Mouse (Mus musculus) kidney, embryonic 14.5 days (tissue): Measurements from ENCODE around the gene Mup20. TPM values are rescaled to one million over a fixed set of nuclear protein-coding genes. Genes with fewer than 3 reads are reported as not detected.
"Not testable (repeated sequence)": the region's sequence is repeated elsewhere in the genome, so short reads cannot be mapped to it uniquely, and the experiment has no call there.

ENCODE experiments used
- ATAC-seq: fragments of 200-750 bp; cut with Nextera tagmentation; 2 replicates; pipeline ENCODE4 v1.8.0; 2017; ENCODE audit warnings: moderate number of reproducible peaks, mild to moderate bottlenecking, moderate TSS enrichment, moderate library complexity; ENCODE audit not compliant: low FRiP score, low TSS enrichment
- H3K27ac ChIP-seq: fragments of 300-500 bp; sonication (generic); 2 replicates; pipeline ENCODE4 v1.5.1; 2014; ENCODE audit warnings: low read depth, mild to moderate bottlenecking, low read length, moderate library complexity, mixed read lengths
- H3K27me3 ChIP-seq: fragments of 300-500 bp; sonication (generic); 2 replicates; pipeline ENCODE4 v1.6.1; 2014; ENCODE audit warnings: mild to moderate bottlenecking, low read length; ENCODE audit not compliant: control insufficient read depth, insufficient read depth
- H3K36me3 ChIP-seq: fragments of 300-500 bp; sonication (generic); 2 replicates; pipeline ENCODE4 v1.6.1; 2014; ENCODE audit warnings: low read length, mixed read lengths; ENCODE audit not compliant: control insufficient read depth, insufficient read depth
- H3K4me1 ChIP-seq: fragments of 300-500 bp; sonication (generic); 2 replicates; pipeline ENCODE4 v1.6.1; 2014; ENCODE audit warnings: low read length, mixed read lengths; ENCODE audit not compliant: control insufficient read depth, insufficient read depth
- H3K4me2 ChIP-seq: fragments of 300-500 bp; sonication (generic); replicated peaks from 2 replicates; pipeline ENCODE4 v1.6.1; 2014; ENCODE audit warnings: low read depth, mild to moderate bottlenecking, low read length
- H3K4me3 ChIP-seq: fragments of 300-500 bp; sonication (generic); 2 replicates; pipeline ENCODE4 v1.5.1; 2014; ENCODE audit warnings: mild to moderate bottlenecking, low read length
- H3K9ac ChIP-seq: fragments of 300-500 bp; sonication (generic); 2 replicates; pipeline ENCODE4 v1.6.1; 2014; ENCODE audit warnings: low read depth, mild to moderate bottlenecking, low read length, moderate library complexity
- H3K9me3 ChIP-seq: fragments of 300-500 bp; sonication (generic); 2 replicates; pipeline ENCODE4 v1.6.1; 2016; ENCODE audit warnings: low read length; ENCODE audit not compliant: control insufficient read depth
- WGBS: fragments of 180-500 bp; shearing (Covaris S2); extraction: QIAGEN DNeasy Blood & Tissue Kit; methylation state at CpG from one replicate; pipeline ENCODE4 v1.1.7; 2014; 5-methylcytosine and 5-hydroxymethylcytosine counted together
- polyA plus RNA-seq: library from polyadenylated mRNA; unstranded; fragments of >200 nt; fragmentation: Nextera tagmentation; extraction: Ambion mirVana; gene quantifications from 2 replicates; pipeline ENCODE4 v1.2.1, GENCODE M21; 2014

The Mup20 gene
- polyA plus RNA-seq, 1 experiment from 2014 or later, result not detected

DNA sequence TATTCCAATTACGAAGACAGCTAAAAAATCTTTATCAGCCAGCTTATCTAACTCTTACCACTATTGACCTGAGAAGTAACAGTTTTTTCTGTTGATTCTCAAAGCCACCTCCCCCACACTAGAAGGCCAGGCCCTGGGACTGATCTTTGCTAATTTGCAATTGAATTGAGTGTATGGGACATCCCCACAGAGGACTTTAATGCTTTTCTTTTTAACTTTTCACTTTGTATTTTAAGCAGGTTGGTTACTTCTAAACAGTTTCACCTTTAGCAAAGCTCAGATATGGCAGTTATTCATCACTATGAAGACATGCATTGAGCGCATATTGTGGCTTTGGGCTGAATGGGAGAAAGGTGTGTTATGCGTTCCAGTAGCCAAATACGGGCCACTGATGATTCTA is 30.3 kb downstream of the Mup20 start:
- Histone ChIP-seq H3K9ac (no peak overlapping the region), H3K9me3 (no peaks in the 10 kb centered on the region), H3K27me3 (no peaks in the 10 kb centered on the region), H3K4me1 (no peaks in the 10 kb centered on the region), H3K27ac (no peak overlapping the region), H3K4me3 (no peak overlapping the region), H3K36me3 (no peaks in the 10 kb centered on the region), H3K4me2 (no peak overlapping the region)
- ATAC-seq, result no peak
- WGBS, result 87% methylated on average over 4 of the region's 4 CpGs

DNA sequence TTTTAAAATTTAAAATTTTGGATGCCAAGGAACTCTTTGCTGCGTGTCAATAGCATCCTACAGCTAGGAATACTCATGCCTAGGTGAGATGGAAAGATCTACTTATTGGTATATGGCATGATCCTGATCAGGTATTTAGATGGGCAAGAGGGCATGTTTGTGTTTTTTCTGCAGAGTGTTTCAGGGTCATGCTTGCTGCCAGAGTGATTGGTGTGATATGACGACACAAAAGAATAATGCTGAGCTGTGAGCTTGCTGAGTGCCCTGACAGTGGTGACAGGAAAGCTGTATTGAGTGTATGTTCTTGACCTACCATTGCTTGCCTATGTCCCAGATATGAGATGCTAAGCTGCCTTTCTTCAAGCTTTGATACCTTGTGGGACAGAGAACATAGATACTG is 30.8 kb downstream of the Mup20 start:
- ATAC-seq, result no peak
- Histone ChIP-seq H3K9me3 (no peaks in the 10 kb centered on the region), H3K4me1 (no peaks in the 10 kb centered on the region), H3K27ac (no peak overlapping the region), H3K9ac (no peak overlapping the region), H3K4me2 (no peak overlapping the region), H3K27me3 (no peaks in the 10 kb centered on the region), H3K4me3 (no peak overlapping the region), H3K36me3 (no peaks in the 10 kb centered on the region)
- whole genome bisulfite sequencing, result 66% methylated on average over 2 of the region's 2 CpGs

DNA sequence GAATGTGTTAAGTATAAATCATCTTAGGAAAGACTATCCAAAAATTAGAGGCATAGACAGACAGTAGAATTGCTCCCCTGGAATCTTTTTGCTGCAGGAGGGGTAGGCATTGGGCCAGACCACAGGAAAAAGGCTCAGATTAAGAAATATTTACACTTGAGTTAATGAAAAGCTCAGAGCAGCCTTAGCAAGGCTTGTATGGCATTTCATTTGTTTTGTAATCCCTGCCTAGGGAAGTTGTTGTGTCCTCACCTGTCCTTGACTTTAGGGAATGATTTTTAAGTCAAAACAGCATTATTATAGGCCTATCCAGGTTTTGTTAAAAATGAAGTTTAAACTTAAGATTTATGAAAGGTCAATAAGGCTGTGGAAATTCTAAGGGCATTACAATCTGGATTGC is 33.4 kb downstream of the Mup20 start:
- not testable (repeated sequence) for H3K4me1 ChIP-seq, H3K4me3 ChIP-seq, ATAC-seq, H3K4me2 ChIP-seq, H3K9me3 ChIP-seq, H3K27me3 ChIP-seq, H3K9ac ChIP-seq, H3K36me3 ChIP-seq, H3K27ac ChIP-seq

Other genes starting within 250 kb of the Mup20 start
- not detected in 2 replicates for gene Mup5, start 218.9 kb downstream of the Mup20 start, polyA plus RNA-seq
- gene Mup3, start 33.2 kb upstream of the Mup20 start, polyA plus RNA-seq, result not detected in 2 replicates
- not detected in 2 replicates for gene Mup21, start 96.7 kb upstream of the Mup20 start, polyA plus RNA-seq
- gene Zfp37, start 176.9 kb upstream of the Mup20 start, polyA plus RNA-seq, result 10.0 and 15.5 TPM in 2 replicates
- gene Slc31a2, start 208.4 kb upstream of the Mup20 start, polyA plus RNA-seq, result 18.0 and 19.9 TPM in 2 replicates